Mouse (Mus musculus): ENCODE measurements around the gene Kalrn.

DNA sequence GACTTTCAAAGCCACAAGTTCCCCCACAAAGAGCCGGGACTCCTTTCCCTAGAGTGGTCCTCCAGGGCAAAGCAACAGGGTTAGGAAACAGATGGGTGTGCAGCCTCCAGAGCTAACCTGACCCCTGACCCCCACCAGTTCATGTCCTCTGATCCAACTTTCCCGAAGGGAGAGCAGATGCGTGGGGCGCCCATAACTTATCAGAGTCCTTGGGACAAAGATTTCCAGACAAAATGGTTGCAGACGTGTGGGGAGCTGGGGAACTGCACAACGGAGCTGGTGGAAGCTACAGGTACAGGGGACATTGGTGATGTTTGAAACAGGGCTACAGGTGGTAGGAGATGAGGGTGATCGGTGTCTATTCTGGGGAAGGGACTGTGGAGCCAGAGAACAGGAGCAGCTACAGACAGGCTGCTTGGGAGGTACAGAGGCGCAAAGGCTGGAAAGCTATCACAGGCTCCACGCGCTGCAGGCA is 1.4 kb downstream of the Kalrn start:
- no peak for TF ChIP-seq CTCF (IDR thresholded peaks at IDR 0.05; ENCODE audit: low read depth)
- no peak for TF ChIP-seq EP300 (IDR thresholded peaks at IDR 0.05; ENCODE audit: low read depth)

Measured in heart, postnatal 0 days (tissue).